Comparison of ENCODE assay signal across 24 mouse cellular contexts in the genomic region with DNA sequence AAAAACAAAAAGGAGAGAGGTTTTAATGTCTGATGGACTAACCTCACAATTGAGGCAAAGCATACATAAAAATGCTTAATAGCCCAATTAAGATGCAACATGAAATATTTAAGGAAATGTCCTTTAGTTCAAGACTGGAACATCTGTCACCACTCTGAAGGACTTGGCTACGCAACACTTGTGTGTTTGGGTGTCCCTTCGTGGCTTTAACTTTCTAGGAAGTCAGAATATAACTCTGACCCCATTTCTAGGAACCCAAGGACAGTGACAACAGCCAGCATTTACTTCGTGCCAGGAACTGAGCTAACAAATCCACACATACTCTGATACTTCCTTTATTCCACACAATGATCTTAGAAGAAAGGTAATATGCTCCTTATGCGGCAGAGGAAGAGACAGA.
DNase-seq lines count a peak whose midpoint lies in the region; ATAC-seq and TF ChIP-seq lines count a peak whose summit lies in the region.
"Had no signal": no experiment of that assay in that cellular context is flagged by ENCODE, and none has a peak within 500 bp of the region (broad histone marks: within the 10 kb centered on the region; RNA-seq: fewer than 3 reads in every experiment).

No protein-coding gene starts in this region.

- H3K4me2 ChIP-seq in liver, postnatal 0 days (ENCODE audit: low read depth, low read length), result no peak overlapping the region
- H3K4me2 ChIP-seq: heart, embryonic 15.5 days; hindbrain, embryonic 14.5 days; midbrain, embryonic 12.5 days; neural tube, embryonic 15.5 days; stomach, embryonic 15.5 days had no signal

- no peaks in the 10 kb centered on the region for H3K27me3 ChIP-seq in kidney, adult 2 months (replicated peaks; ENCODE audit: control insufficient read depth, insufficient read depth, low read length)
- no peaks in the 10 kb centered on the region for H3K27me3 ChIP-seq in liver, postnatal 0 days (ENCODE audit: insufficient read depth, low read length)
- H3K27me3 ChIP-seq: heart, embryonic 15.5 days; neural tube, embryonic 15.5 days; stomach, embryonic 15.5 days had no signal

- no peak overlapping the region for H3K4me3 ChIP-seq in kidney, adult 2 months (ENCODE audit: insufficient read depth, low read depth, low read length)
- H3K4me3 ChIP-seq in liver, postnatal 0 days (ENCODE audit: low read depth, low read length), result no peak overlapping the region
- H3K4me3 ChIP-seq: forebrain, embryonic 10.5 days; heart, embryonic 15.5 days; midbrain, embryonic 12.5 days; neural tube, embryonic 15.5 days; stomach, embryonic 15.5 days had no signal

- H3K9me3 ChIP-seq in liver, postnatal 0 days (ENCODE audit: low read length), result no peaks in the 10 kb centered on the region
- H3K9me3 ChIP-seq: forebrain, embryonic 10.5 days; heart, embryonic 15.5 days; midbrain, embryonic 12.5 days; neural tube, embryonic 15.5 days; stomach, embryonic 15.5 days had no signal

- no peak overlapping the region for H3K27ac ChIP-seq in kidney, adult 2 months (ENCODE audit: insufficient read depth, low read depth, low read length)
- no peak overlapping the region for H3K27ac ChIP-seq in liver, postnatal 0 days (ENCODE audit: low read depth)
- H3K27ac ChIP-seq: forebrain, embryonic 10.5 days; heart, embryonic 15.5 days; hindbrain, embryonic 14.5 days; midbrain, embryonic 12.5 days; neural tube, embryonic 15.5 days; stomach, embryonic 15.5 days had no signal

- WGBS in kidney, adult 2 months, result 69% methylated on average over 4 of the region's 4 CpGs
- 43% methylated on average over 4 of the region's 4 CpGs for WGBS in liver, postnatal 0 days (ENCODE audit: insufficient replicate concordance)

- H3K4me1 ChIP-seq in kidney, adult 2 months (ENCODE audit: control insufficient read depth, insufficient read depth, low read length), result no peaks in the 10 kb centered on the region
- H3K4me1 ChIP-seq in liver, postnatal 0 days (ENCODE audit: insufficient read depth), result no peaks in the 10 kb centered on the region
- H3K4me1 ChIP-seq: midbrain, embryonic 12.5 days; stomach, embryonic 15.5 days had no signal

- no peak for TF ChIP-seq POLR2A in kidney, adult 2 months (IDR thresholded peaks at IDR 0.05; ENCODE audit: low read depth, low read length)

- no peak for TF ChIP-seq CTCF in kidney, adult 2 months (conservative IDR thresholded peaks at IDR 0.05; ENCODE audit: insufficient read depth, insufficient read length, low read depth, low read length)
- TF ChIP-seq CTCF in liver, postnatal 0 days (IDR thresholded peaks at IDR 0.05; ENCODE audit: low read depth), result no peak

- TF ChIP-seq EP300 in liver, postnatal 0 days (IDR thresholded peaks at IDR 0.05; ENCODE audit: low read depth), result peak; percentile 64; the same call in 1 of the 2 replicates

- H3K36me3 ChIP-seq in kidney, adult 2 months (ENCODE audit: control insufficient read depth, insufficient read depth, low read length), result no peaks in the 10 kb centered on the region
- no peaks in the 10 kb centered on the region for H3K36me3 ChIP-seq in liver, postnatal 0 days (replicated peaks; ENCODE audit: insufficient read depth, low read length)
- H3K36me3 ChIP-seq: forebrain, embryonic 10.5 days; heart, embryonic 15.5 days; midbrain, embryonic 12.5 days; stomach, embryonic 15.5 days had no signal

- DNase-seq in adrenal gland, adult (ENCODE audit: inconsistent age in 2 of 2, low spot score in 1 of 2), result peak; percentile 11 to 69
- no peak for DNase-seq in adrenal gland, postnatal 4 days (ENCODE audit: low spot score in 2 of 2)
- peak; percentile 38 for DNase-seq in kidney, adult 2 months
- no peak for DNase-seq in kidney, adult 18-20 months
- DNase-seq in liver, postnatal 0 days, result no peak
- DNase-seq in liver, result no peak
- DNase-seq in testis, postnatal 10 days (ENCODE audit: low spot score), result no peak
- DNase-seq in layer of hippocampus, postnatal 36 days, result no peak
- DNase-seq: cerebellum, adult 11 months; cerebellum, adult 9-11 months; forebrain, postnatal 0 days; heart, postnatal 4 days; lung, adult 18-20 months; right cerebral cortex, adult 18-20 months; right cerebral cortex, postnatal 4 days; thymus, adult 18-20 months; thymus, postnatal 4 days had no signal

- ATAC-seq in liver, postnatal 0 days, result 0 out of 2 replicates have a peak, but pooled peaks have one; percentile 33
- ATAC-seq: forebrain, postnatal 0 days; inflammation-experienced regulatory T-cells, adult 6 months had no signal

- no peak overlapping the region for H3K9ac ChIP-seq in liver, postnatal 0 days (replicated peaks)
- H3K9ac ChIP-seq: forebrain, postnatal 0 days; heart, embryonic 15.5 days; hindbrain, embryonic 14.5 days; midbrain, embryonic 12.5 days; neural tube, embryonic 15.5 days; stomach, embryonic 15.5 days had no signal

Comparison
In these comparisons a context has a peak if more than half of its experiments do, and no peak if none do; other contexts are left out.
1. DNase-seq: peak in adrenal gland, adult (2 of 2) and kidney, adult 2 months (single experiment); none in adrenal gland, postnatal 4 days (0 of 2), kidney, adult 18-20 months (single experiment), liver, postnatal 0 days (single experiment), liver (single experiment), testis, postnatal 10 days (single experiment) and layer of hippocampus, postnatal 36 days (0 of 2).